ENCODE assay signal across 19 mouse cellular contexts in the genomic region with DNA sequence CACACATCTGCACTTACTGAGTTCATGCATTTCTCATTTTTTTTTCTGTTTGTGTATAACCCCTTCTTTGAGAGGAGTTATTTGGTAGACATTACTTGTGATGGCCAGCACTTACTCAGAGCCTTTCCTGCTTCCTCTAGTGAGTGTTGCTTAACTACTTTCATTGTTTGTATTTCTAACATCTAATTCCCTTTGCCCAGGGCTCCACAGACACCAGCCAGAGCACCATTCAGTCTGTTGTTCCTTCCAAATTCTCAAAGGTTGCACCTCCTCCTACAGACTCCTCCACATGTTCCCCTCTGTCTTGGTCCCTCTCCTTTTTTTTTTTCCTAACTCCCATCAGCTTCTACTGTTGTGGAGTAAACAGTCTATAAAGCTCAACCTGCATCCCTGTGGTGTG. TPM values are rescaled to one million over a fixed set of nuclear protein-coding genes. Genes with fewer than 3 reads are reported as not detected.
"Had no signal": no experiment of that assay in that cellular context is flagged by ENCODE, and none has a peak within 500 bp of the region (broad histone marks: within the 10 kb centered on the region; RNA-seq: fewer than 3 reads in every experiment).

No protein-coding gene starts in this region.

- H3K4me1 ChIP-seq: liver, embryonic 15.5 days; lung, embryonic 15.5 days; megakaryocyte, embryonic 14.5 days; midbrain, embryonic 13.5 days; midbrain, embryonic 15.5 days; neural tube, embryonic 12.5 days; stomach, embryonic 15.5 days had no signal

- H3K36me3 ChIP-seq: liver, embryonic 15.5 days; lung, embryonic 15.5 days; midbrain, embryonic 13.5 days; midbrain, embryonic 15.5 days; neural tube, embryonic 12.5 days; stomach, embryonic 15.5 days had no signal

- H3K4me2 ChIP-seq: liver, embryonic 15.5 days; lung, embryonic 15.5 days; midbrain, embryonic 11.5 days; midbrain, embryonic 13.5 days; midbrain, embryonic 15.5 days; neural tube, embryonic 12.5 days; stomach, embryonic 15.5 days had no signal

- H3K9ac ChIP-seq: liver, embryonic 15.5 days; liver, postnatal 0 days; lung, embryonic 15.5 days; midbrain, embryonic 13.5 days; midbrain, embryonic 15.5 days; neural tube, embryonic 12.5 days; stomach, embryonic 15.5 days had no signal

- DNase-seq: liver, postnatal 0 days; lung, adult 2 months; lung, postnatal 10 days; lung, postnatal 36 days; right cerebral cortex, postnatal 14 days; thymus, adult 2 months; thymus, postnatal 25 days had no signal

- H3K4me3 ChIP-seq: liver, embryonic 15.5 days; lung, embryonic 15.5 days; megakaryocyte, embryonic 14.5 days; midbrain, embryonic 13.5 days; midbrain, embryonic 15.5 days; neural tube, embryonic 12.5 days; stomach, embryonic 15.5 days had no signal

- H3K27me3 ChIP-seq: liver, embryonic 15.5 days; lung, embryonic 15.5 days; megakaryocyte, embryonic 14.5 days; midbrain, embryonic 13.5 days; midbrain, embryonic 15.5 days; neural tube, embryonic 12.5 days; stomach, embryonic 15.5 days had no signal

- H3K9me3 ChIP-seq: liver, embryonic 15.5 days; lung, embryonic 15.5 days; midbrain, embryonic 13.5 days; midbrain, embryonic 15.5 days; neural tube, embryonic 12.5 days; stomach, embryonic 15.5 days had no signal

- H3K27ac ChIP-seq: liver, embryonic 15.5 days; lung, embryonic 15.5 days; macrophage; midbrain, embryonic 13.5 days; midbrain, embryonic 15.5 days; neural tube, embryonic 12.5 days; stomach, embryonic 15.5 days; stomach, postnatal 0 days had no signal

- ATAC-seq: liver, postnatal 0 days; midbrain, embryonic 13.5 days; midbrain, embryonic 15.5 days had no signal

RNA-seq across cellular contexts. Expression of gene Fam13a, which starts 5.7 kb away (rescaled TPM):
- total RNA-seq: monocyte, adult 5-6 weeks; neutrophil, adult 5-6 weeks had no signal
